In the genomic region with DNA sequence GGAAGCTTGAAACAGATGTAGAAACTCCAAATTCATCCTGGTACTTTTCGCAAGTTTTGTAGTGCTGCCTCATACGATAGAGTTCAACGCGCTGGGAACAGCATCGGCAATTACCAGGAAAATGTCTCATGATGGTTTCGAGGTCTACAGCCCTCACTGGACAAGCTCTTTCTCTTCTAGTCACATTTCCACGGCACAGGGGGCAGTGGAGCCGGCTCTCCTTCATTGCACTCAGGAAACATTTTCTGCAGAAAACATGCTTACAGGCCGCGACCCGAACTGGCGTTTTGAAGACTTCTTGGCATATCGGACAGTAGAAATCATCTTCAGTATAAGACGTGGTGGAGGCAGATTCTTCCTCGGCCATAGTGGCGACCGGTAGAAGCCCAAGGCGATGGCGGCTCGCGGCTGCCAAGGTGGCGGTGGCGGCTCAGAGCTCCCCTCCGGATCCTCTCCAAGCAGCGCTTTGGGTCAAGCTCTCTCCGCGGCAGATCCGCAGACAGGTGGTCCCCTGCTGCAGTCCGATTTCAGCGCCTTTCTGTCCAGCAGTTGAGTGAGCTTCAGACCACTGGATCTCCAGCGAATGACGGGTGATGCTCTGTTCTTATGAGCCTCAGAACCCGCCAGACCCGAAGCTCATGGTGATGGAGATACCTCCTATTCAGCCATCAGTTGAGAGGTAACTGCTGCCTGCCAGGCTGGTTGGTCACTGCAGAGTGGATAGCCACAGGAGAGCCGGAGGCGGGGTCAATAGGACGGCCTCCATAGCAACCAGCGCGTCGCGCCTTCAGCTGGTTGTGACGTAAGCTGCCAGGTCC, we compare ENCODE assay signal across 8 mouse cellular contexts. TPM values are rescaled to one million over a fixed set of nuclear protein-coding genes. Genes with fewer than 3 reads are reported as not detected.
DNase-seq lines count a peak whose midpoint lies in the region; ATAC-seq lines count a peak whose summit lies in the region.

Rnf138rt1 (minus strand) TSS at position 713 of the 818 bp plus-strand sequence.

- DNase-seq in Muller cell, postnatal 12 days (ENCODE audit: inconsistent ontology term): peak; percentile 29
- peak; percentile 36 for DNase-seq in adrenal gland, postnatal 25 days
- peak; percentile 58 for DNase-seq in hindbrain, embryonic 10.5 days (ENCODE audit: low spot score)
- peak; percentile 4 for DNase-seq in left cerebral cortex, postnatal 14 days (ENCODE audit: low spot score in 2 of 2)
- peak; percentile 5 for DNase-seq in telencephalon, adult 2 months (ENCODE audit: low read depth, low spot score)

- 32% methylated on average over 42 of the region's 42 CpGs for WGBS in embryonic facial prominence, embryonic 13.5 days
- WGBS in hindbrain, embryonic 10.5 days: 22% methylated on average over 42 of the region's 42 CpGs
- 28% methylated on average over 42 of the region's 42 CpGs for WGBS in midbrain, embryonic 12.5 days

- H3K9ac ChIP-seq in embryonic facial prominence, embryonic 13.5 days: no peak within 1 kb of the TSS
- H3K9ac ChIP-seq in midbrain, embryonic 12.5 days (replicated peaks): peak within 1 kb of the TSS; percentile 31; the same call in 1 of the 2 replicates

- no peaks in the 10 kb centered on the region for H3K36me3 ChIP-seq in embryonic facial prominence, embryonic 13.5 days
- H3K36me3 ChIP-seq in hindbrain, embryonic 10.5 days: no peaks in the 10 kb centered on the region
- H3K36me3 ChIP-seq in midbrain, embryonic 12.5 days: no peaks in the 10 kb centered on the region

- peak within 1 kb of the TSS; percentile 69 for H3K4me2 ChIP-seq in embryonic facial prominence, embryonic 13.5 days
- peak within 1 kb of the TSS; percentile 59 for H3K4me2 ChIP-seq in midbrain, embryonic 12.5 days (replicated peaks)

- no peaks in the 10 kb centered on the region for H3K4me1 ChIP-seq in embryonic facial prominence, embryonic 13.5 days
- H3K4me1 ChIP-seq in hindbrain, embryonic 10.5 days (replicated peaks): peaks cover 6% of the 10 kb centered on the region; the same call in 1 of the 2 replicates
- 0 out of 2 replicates have a peak, but pooled peaks cover 2% of the 10 kb centered on the region for H3K4me1 ChIP-seq in midbrain, embryonic 12.5 days

- H3K27me3 ChIP-seq in embryonic facial prominence, embryonic 13.5 days: peaks cover 69% of the 10 kb centered on the region
- peaks cover 86% of the 10 kb centered on the region for H3K27me3 ChIP-seq in hindbrain, embryonic 10.5 days (ENCODE audit: insufficient read depth, poor library complexity, severe bottlenecking)
- H3K27me3 ChIP-seq in midbrain, embryonic 12.5 days: peaks cover 77% of the 10 kb centered on the region

- peak within 1 kb of the TSS; percentile 40 for H3K4me3 ChIP-seq in embryonic facial prominence, embryonic 13.5 days
- H3K4me3 ChIP-seq in hindbrain, embryonic 10.5 days: peak within 1 kb of the TSS; percentile 53
- H3K4me3 ChIP-seq in midbrain, embryonic 12.5 days: peak within 1 kb of the TSS; percentile 43

- no peak within 1 kb of the TSS for H3K27ac ChIP-seq in embryonic facial prominence, embryonic 13.5 days
- H3K27ac ChIP-seq in hindbrain, embryonic 10.5 days: no peak within 1 kb of the TSS
- no peak within 1 kb of the TSS for H3K27ac ChIP-seq in midbrain, embryonic 12.5 days (replicated peaks)

- intact Hi-C loops in left cerebral cortex, postnatal 14 days (cut with DNase I): no loop called here

- ATAC-seq in embryonic facial prominence, embryonic 13.5 days (ENCODE audit: insufficient number of reproducible peaks, insufficient read depth, low FRiP score, low TSS enrichment, low read depth): no peak
- peak; percentile 92 for ATAC-seq in midbrain, embryonic 12.5 days (ENCODE audit: low FRiP score, low read depth)
- no peak for ATAC-seq in erythroblast, adult 5-6 weeks (replicated peaks; ENCODE audit: low FRiP score, poor library complexity, severe bottlenecking)

- no peaks in the 10 kb centered on the region for H3K9me3 ChIP-seq in embryonic facial prominence, embryonic 13.5 days
- no peaks in the 10 kb centered on the region for H3K9me3 ChIP-seq in hindbrain, embryonic 10.5 days
- H3K9me3 ChIP-seq in midbrain, embryonic 12.5 days: no peaks in the 10 kb centered on the region

RNA-seq across cellular contexts. Expression of gene Rnf138rt1, which starts in this region (rescaled TPM):
- 0.79 and 1.3 TPM in 2 replicates for total RNA-seq in adrenal gland, postnatal 25 days (2021)
- 0.22 and 0.35 TPM in 2 replicates for polyA plus RNA-seq in embryonic facial prominence, embryonic 13.5 days (2015; fragmentation: Nextera tagmentation; extraction: Ambion mirVana)
- 0.34 and 0.50 TPM in 2 replicates for polyA plus RNA-seq in hindbrain, embryonic 10.5 days (2016; fragmentation: Nextera tagmentation; extraction: Ambion mirVana)
- total RNA-seq in left cerebral cortex, postnatal 14 days (2021): under 1 TPM; 0.31 to 0.57 TPM
- 0.40 and 0.58 TPM in 2 replicates for polyA plus RNA-seq in midbrain, embryonic 12.5 days (2016; fragmentation: Nextera tagmentation; extraction: Ambion mirVana)
- not detected in 2 replicates for total RNA-seq in erythroblast, adult 5-6 weeks (2015; ENCODE audit: low replicate concordance)
- total RNA-seq in erythroblast, adult 5-6 weeks (2017; ENCODE audit: low replicate concordance): not detected in 2 replicates

Comparison
In these comparisons a context has a peak if more than half of its experiments do, and no peak if none do; other contexts are left out.
1. Peak in DNase-seq and H3K4me3 ChIP-seq in hindbrain, embryonic 10.5 days; RNA of the gene not detected or under 1 TPM.
2. Peak in DNase-seq in left cerebral cortex, postnatal 14 days; RNA of the gene not detected or under 1 TPM.
3. Peak in ATAC-seq, H3K4me3 ChIP-seq, H3K9ac ChIP-seq and H3K4me2 ChIP-seq in midbrain, embryonic 12.5 days; RNA of the gene not detected or under 1 TPM.
4. DNase-seq: peak in every context shown above with its lines; median percentile 58 in hindbrain, embryonic 10.5 days; 36 in adrenal gland, postnatal 25 days; 29 in Muller cell, postnatal 12 days; 5 in telencephalon, adult 2 months; 4 in left cerebral cortex, postnatal 14 days.